In genomic region chr5:124171781-124172180, GRCm38 (mm10) we compare ENCODE assay signal across 12 mouse cellular contexts. TPM values are rescaled to one million over a fixed set of nuclear protein-coding genes. Genes with fewer than 3 reads are reported as not detected.
DNase-seq lines count a peak whose midpoint lies in the region; ATAC-seq and TF ChIP-seq lines count a peak whose summit lies in the region.
"Had no signal": no experiment of that assay in that cellular context is flagged by ENCODE, and none has a peak within 500 bp of the region (broad histone marks: within the 10 kb centered on the region; RNA-seq: fewer than 3 reads in every experiment).

No protein-coding gene starts in this region.

- H3K4me3 ChIP-seq in liver, postnatal 0 days (ENCODE audit: low read depth, low read length) = no peak overlapping the region
- H3K4me3 ChIP-seq in heart, embryonic 11.5 days (ENCODE audit: low read depth, low read length) = no peak overlapping the region
- H3K4me3 ChIP-seq in stomach, embryonic 16.5 days (replicated peaks; ENCODE audit: low read length) = no peak overlapping the region
- H3K4me3 ChIP-seq: midbrain, embryonic 10.5 days had no signal

- peak overlapping the region; percentile 45; the same call in 1 of the 2 replicates for H3K27ac ChIP-seq in liver, postnatal 0 days (ENCODE audit: low read depth)
- H3K27ac ChIP-seq in heart, embryonic 11.5 days (ENCODE audit: low read depth, low read length) = peak overlapping the region; percentile 88
- H3K27ac ChIP-seq in stomach, embryonic 16.5 days (ENCODE audit: low read length) = no peak overlapping the region
- H3K27ac ChIP-seq: midbrain, embryonic 10.5 days had no signal

- no peaks in the 10 kb centered on the region; the same call in 1 of the 2 replicates for H3K36me3 ChIP-seq in liver, postnatal 0 days (replicated peaks; ENCODE audit: insufficient read depth, low read length)
- H3K36me3 ChIP-seq in heart, embryonic 11.5 days (ENCODE audit: control insufficient read depth, insufficient read depth, low read length) = no peaks in the 10 kb centered on the region; the same call in 1 of the 2 replicates
- no peaks in the 10 kb centered on the region for H3K36me3 ChIP-seq in stomach, embryonic 16.5 days (ENCODE audit: control insufficient read depth, insufficient read depth, low read length)
- H3K36me3 ChIP-seq: midbrain, embryonic 10.5 days had no signal

- DNase-seq in adrenal gland, adult (ENCODE audit: inconsistent age in 2 of 2, low spot score in 1 of 2) = peak; percentile 69 to 88
- DNase-seq in adrenal gland, postnatal 25 days = no peak
- DNase-seq in liver, postnatal 0 days = no peak
- DNase-seq in liver = no peak
- DNase-seq in spleen, postnatal 36 days (ENCODE audit: low spot score in 2 of 2) = no peak
- no peak for DNase-seq in T-cell, adult 2 months (ENCODE audit: low spot score)
- DNase-seq: kidney, postnatal 14 days; right cerebral cortex, adult 18-20 months had no signal

- peaks cover 31% of the 10 kb centered on the region for H3K4me1 ChIP-seq in liver, postnatal 0 days (ENCODE audit: insufficient read depth)
- peaks cover 51% of the 10 kb centered on the region for H3K4me1 ChIP-seq in heart, embryonic 11.5 days (ENCODE audit: control insufficient read depth, insufficient read depth, low read length)
- peaks cover 14% of the 10 kb centered on the region for H3K4me1 ChIP-seq in stomach, embryonic 16.5 days (ENCODE audit: control insufficient read depth, insufficient read depth, low read length)

- WGBS in liver, postnatal 0 days (ENCODE audit: insufficient replicate concordance) = 44% methylated on average over 9 of the region's 9 CpGs
- WGBS in heart, embryonic 11.5 days (ENCODE audit: insufficient replicate concordance) = 46% methylated on average over 9 of the region's 9 CpGs
- 42% methylated on average over 9 of the region's 9 CpGs for WGBS in stomach, embryonic 16.5 days

- no peaks in the 10 kb centered on the region for H3K27me3 ChIP-seq in liver, postnatal 0 days (ENCODE audit: insufficient read depth, low read length)
- no peaks in the 10 kb centered on the region for H3K27me3 ChIP-seq in heart, embryonic 11.5 days (ENCODE audit: control insufficient read depth, insufficient read depth, low read length)
- H3K27me3 ChIP-seq in stomach, embryonic 16.5 days (ENCODE audit: control insufficient read depth, insufficient read depth, low read length) = no peaks in the 10 kb centered on the region

- H3K9me3 ChIP-seq in liver, postnatal 0 days (ENCODE audit: low read length) = no peaks in the 10 kb centered on the region
- H3K9me3 ChIP-seq in heart, embryonic 11.5 days (replicated peaks; ENCODE audit: control insufficient read depth, low read length) = no peaks in the 10 kb centered on the region
- no peaks in the 10 kb centered on the region for H3K9me3 ChIP-seq in stomach, embryonic 16.5 days (replicated peaks; ENCODE audit: control insufficient read depth, low read length)
- H3K9me3 ChIP-seq: midbrain, embryonic 10.5 days had no signal

- ATAC-seq in liver, postnatal 0 days = peak; percentile 8; the same call in 1 of the 2 replicates
- ATAC-seq in heart, embryonic 11.5 days (replicated peaks; ENCODE audit: insufficient number of reproducible peaks, low FRiP score, low TSS enrichment) = no peak
- ATAC-seq in stomach, embryonic 16.5 days (ENCODE audit: insufficient read depth, low FRiP score) = 0 out of 2 replicates have a peak, but pooled peaks have one; percentile 14
- ATAC-seq: inflammation-experienced regulatory T-cells, adult 6 months had no signal

- H3K4me2 ChIP-seq in liver, postnatal 0 days (ENCODE audit: low read depth, low read length) = 0 out of 2 replicates have a peak overlapping the region, but pooled peaks have one; percentile 9
- no peak overlapping the region for H3K4me2 ChIP-seq in heart, embryonic 11.5 days
- H3K4me2 ChIP-seq in stomach, embryonic 16.5 days (ENCODE audit: low read depth, low read length) = no peak overlapping the region

- TF ChIP-seq EP300 in liver, postnatal 0 days (IDR thresholded peaks at IDR 0.05; ENCODE audit: low read depth) = no peak

- no peak for TF ChIP-seq CTCF in liver, postnatal 0 days (IDR thresholded peaks at IDR 0.05; ENCODE audit: low read depth)

- no peak overlapping the region for H3K9ac ChIP-seq in liver, postnatal 0 days (replicated peaks)
- H3K9ac ChIP-seq in heart, embryonic 11.5 days (ENCODE audit: low read depth, low read length) = 0 out of 2 replicates have a peak overlapping the region, but pooled peaks have one; percentile 16
- H3K9ac ChIP-seq in stomach, embryonic 16.5 days (ENCODE audit: low read length) = no peak overlapping the region

RNA-seq across cellular contexts. Expression of gene Arl6ip4, which starts 55.9 kb away (rescaled TPM):
- 56.9 and 86.5 TPM in 2 replicates for total RNA-seq in adrenal gland, postnatal 25 days (2021)
- 53.9 and 54.3 TPM in 2 replicates for polyA plus RNA-seq in liver, postnatal 0 days (2015; fragmentation: Nextera tagmentation; extraction: Ambion mirVana)
- polyA plus RNA-seq in heart, embryonic 11.5 days (2014; fragmentation: Nextera tagmentation; extraction: Ambion mirVana) = 65.7 and 74.6 TPM in 2 replicates
- 76.1 and 81.6 TPM in 2 replicates for polyA plus RNA-seq in stomach, embryonic 16.5 days (2015; fragmentation: Nextera tagmentation; extraction: Ambion mirVana)

RNA-seq across cellular contexts. Expression of gene Ogfod2, which starts 59.7 kb away (rescaled TPM):
- total RNA-seq in adrenal gland, postnatal 25 days (2021) = 44.7 and 55.0 TPM in 2 replicates
- polyA plus RNA-seq in liver, postnatal 0 days (2015; fragmentation: Nextera tagmentation; extraction: Ambion mirVana) = 14.9 and 16.8 TPM in 2 replicates
- 13.6 and 14.8 TPM in 2 replicates for polyA plus RNA-seq in heart, embryonic 11.5 days (2014; fragmentation: Nextera tagmentation; extraction: Ambion mirVana)
- 27.7 and 30.2 TPM in 2 replicates for polyA plus RNA-seq in stomach, embryonic 16.5 days (2015; fragmentation: Nextera tagmentation; extraction: Ambion mirVana)

Comparison
In these comparisons a context has a peak if more than half of its experiments do, and no peak if none do; other contexts are left out.
1. DNase-seq: peak in adrenal gland, adult (2 of 2); none in adrenal gland, postnatal 25 days (single experiment), liver, postnatal 0 days (single experiment), liver (single experiment), spleen, postnatal 36 days (0 of 2) and T-cell, adult 2 months (single experiment).